Mouse (Mus musculus) liver, postnatal 0 days (tissue): ENCODE results near the gene Glt28d2. TPM values are rescaled to one million over a fixed set of nuclear protein-coding genes. Genes with fewer than 3 reads are reported as not detected.

ENCODE experiments used
- ATAC-seq: fragments of 200-750 bp; cut with Nextera tagmentation; 2 replicates; pipeline ENCODE4 v1.8.0; 2017; ENCODE audit warnings: mild to moderate bottlenecking, moderate library complexity
- DNase-seq: peaks from one replicate; pipeline ENCODE4 v3.0.0-alpha.2; 2016
- H3K27ac ChIP-seq: fragments of 300-500 bp; sonication (generic); 2 replicates; pipeline ENCODE4 v1.5.1; 2014; ENCODE audit warnings: antibody characterized with exemption, moderate library complexity, mild to moderate bottlenecking, low read depth
- H3K27me3 ChIP-seq: fragments of 300-500 bp; sonication (generic); 2 replicates; pipeline ENCODE4 v1.6.1; 2014; ENCODE audit warnings: low read length, control low read depth, mixed read lengths; ENCODE audit not compliant: insufficient read depth
- H3K36me3 ChIP-seq: fragments of 300-500 bp; sonication (generic); replicated peaks from 2 replicates; pipeline ENCODE4 v1.6.1; 2014; ENCODE audit warnings: mild to moderate bottlenecking, control low read depth, low read length, moderate library complexity, mixed read lengths; ENCODE audit not compliant: insufficient read depth
- H3K4me1 ChIP-seq: fragments of 300-500 bp; sonication (generic); 2 replicates; pipeline ENCODE4 v1.6.1; 2014; ENCODE audit warnings: antibody characterized with exemption, mild to moderate bottlenecking, control low read depth; ENCODE audit not compliant: insufficient read depth
- H3K4me2 ChIP-seq: fragments of 300-500 bp; sonication (generic); 2 replicates; pipeline ENCODE4 v1.6.1; 2014; ENCODE audit warnings: low read depth, mild to moderate bottlenecking, low read length, moderate library complexity, mixed read lengths
- H3K4me3 ChIP-seq: fragments of 300-500 bp; sonication (generic); 2 replicates; pipeline ENCODE4 v1.5.1; 2014; ENCODE audit warnings: low read depth, low read length
- H3K9ac ChIP-seq: fragments of 300-500 bp; sonication (generic); replicated peaks from 2 replicates; pipeline ENCODE4 v1.6.1; 2014; ENCODE audit warnings: mild to moderate bottlenecking, moderate library complexity
- H3K9me3 ChIP-seq: fragments of 300-500 bp; sonication (generic); 2 replicates; pipeline ENCODE4 v1.6.1; 2016; ENCODE audit warnings: mild to moderate bottlenecking, control low read depth, low read length, mixed read lengths
- CTCF ChIP-seq: sonication (generic); IDR thresholded peaks from 2 replicates; pipeline ENCODE4 v1.5.1; 2016; ENCODE audit warnings: antibody characterized with exemption, low read depth
- EP300 ChIP-seq: IDR thresholded peaks from 2 replicates; pipeline ENCODE4 v1.6.1; 2016; ENCODE audit warnings: antibody characterized with exemption, low read depth, mild to moderate bottlenecking
- WGBS: fragments of 180-500 bp; shearing (Covaris S2); extraction: QIAGEN DNeasy Blood & Tissue Kit; methylation state at CpG from one replicate; pipeline ENCODE4 v1.1.7; 2014; ENCODE audit not compliant: insufficient replicate concordance; 5-methylcytosine and 5-hydroxymethylcytosine counted together
- polyA plus RNA-seq: library from polyadenylated mRNA; unstranded; fragments of >200 nt; fragmentation: Nextera tagmentation; extraction: Ambion mirVana; gene quantifications from 2 replicates; pipeline ENCODE4 v1.2.1, GENCODE M21; 2015

Glt28d2 gene
- polyA plus RNA-seq, 1 experiment from 2014 or later = 0.48 TPM

GRCm38 (mm10) chr3:85859311-85859710 lies 28.0 kb downstream of the Glt28d2 start:
- Histone ChIP-seq H3K4me3 (no peak overlapping the region), H3K27me3 (no peaks in the 10 kb centered on the region), H3K4me2 (no peak overlapping the region), H3K9me3 (no peaks in the 10 kb centered on the region), H3K27ac (no peak overlapping the region), H3K4me1 (peaks cover 12% of the 10 kb centered on the region; the same call in 1 of the 2 replicates), H3K36me3 (no peaks in the 10 kb centered on the region), H3K9ac (no peak overlapping the region)
- ATAC-seq (no peak), DNase-seq (no peak)
- TF ChIP-seq CTCF (no peak), EP300 (no peak)
- 58% methylated on average over 6 of the region's 6 CpGs for WGBS

GRCm38 (mm10) chr3:85858140-85859135 lies 28.9 kb downstream of the Glt28d2 start:
- ATAC-seq = no peak
- 54% methylated on average over 11 of the region's 11 CpGs for WGBS
- H3K4me1 ChIP-seq = peaks cover 12% of the 10 kb centered on the region; the same call in 1 of the 2 replicates

GRCm38 (mm10) chr3:85857083-85857482 lies 30.2 kb downstream of the Glt28d2 start:
- H3K27ac ChIP-seq = no peak overlapping the region
- no peak for ATAC-seq

More at GRCm38 (mm10) chr3:85858140-85859135, 28.9 kb downstream of the Glt28d2 start:
- Histone ChIP-seq H3K4me2 (no peak overlapping the region), H3K9me3 (no peaks in the 10 kb centered on the region), H3K27ac (no peak overlapping the region), H3K27me3 (no peaks in the 10 kb centered on the region), H3K36me3 (no peaks in the 10 kb centered on the region), H3K4me3 (no peak overlapping the region), H3K9ac (no peak overlapping the region)
- DNase-seq = no peak
- no peak for TF ChIP-seq EP300
- no peak for TF ChIP-seq CTCF

GRCm38 (mm10) chr3:85855947-85856346 lies 31.4 kb downstream of the Glt28d2 start:
- no peaks in the 10 kb centered on the region for H3K27me3 ChIP-seq
- ATAC-seq (no peak), DNase-seq (no peak)
- no peaks in the 10 kb centered on the region for H3K36me3 ChIP-seq
- WGBS = 76% methylated on average over 5 of the region's 5 CpGs
- H3K4me2 ChIP-seq = no peak overlapping the region
- H3K4me3 ChIP-seq = no peak overlapping the region
- H3K9me3 ChIP-seq = no peaks in the 10 kb centered on the region
- peaks cover 12% of the 10 kb centered on the region; the same call in 1 of the 2 replicates for H3K4me1 ChIP-seq
- TF ChIP-seq CTCF (no peak), EP300 (no peak)
- no peak overlapping the region for H3K27ac ChIP-seq
- no peak overlapping the region for H3K9ac ChIP-seq

More at GRCm38 (mm10) chr3:85857083-85857482, 30.2 kb downstream of the Glt28d2 start:
- H3K9me3 ChIP-seq = no peaks in the 10 kb centered on the region
- 25% methylated on average over 4 of the region's 4 CpGs for WGBS
- H3K9ac ChIP-seq = no peak overlapping the region
- H3K36me3 ChIP-seq = no peaks in the 10 kb centered on the region
- H3K4me1 ChIP-seq = peaks cover 12% of the 10 kb centered on the region; the same call in 1 of the 2 replicates
- no peak overlapping the region for H3K4me2 ChIP-seq
- no peaks in the 10 kb centered on the region for H3K27me3 ChIP-seq
- H3K4me3 ChIP-seq = no peak overlapping the region
- no peak for TF ChIP-seq CTCF
- no peak; the same call in 1 of the 2 replicates for TF ChIP-seq EP300
- no peak for DNase-seq

- no peaks in the 10 kb centered on the region for H3K36me3 ChIP-seq
- H3K9me3 ChIP-seq = no peaks in the 10 kb centered on the region
- 86% methylated on average over 3 of the region's 3 CpGs for WGBS
- TF ChIP-seq CTCF (no peak), EP300 (no peak)
- no peaks in the 10 kb centered on the region for H3K27me3 ChIP-seq
- no peak overlapping the region for H3K4me2 ChIP-seq
- H3K4me3 ChIP-seq = no peak overlapping the region
- no peak overlapping the region for H3K27ac ChIP-seq
- DNase-seq (no peak), ATAC-seq (no peak)
- H3K4me1 ChIP-seq = peaks cover 12% of the 10 kb centered on the region; the same call in 1 of the 2 replicates
- no peak overlapping the region for H3K9ac ChIP-seq
Observed at GRCm38 (mm10) chr3:85855043-85855442, 32.3 kb downstream of the Glt28d2 start.

GRCm38 (mm10) chr3:85854143-85854542 lies 33.2 kb downstream of the Glt28d2 start:
- 86% methylated on average over 6 of the region's 6 CpGs for WGBS
- ATAC-seq (no peak), DNase-seq (no peak)
- no peak overlapping the region for H3K4me3 ChIP-seq
- H3K27ac ChIP-seq = no peak overlapping the region
- H3K9ac ChIP-seq = no peak overlapping the region
- no peaks in the 10 kb centered on the region for H3K9me3 ChIP-seq
- no peak overlapping the region for H3K4me2 ChIP-seq
- H3K4me1 ChIP-seq = peaks cover 12% of the 10 kb centered on the region; the same call in 1 of the 2 replicates
- TF ChIP-seq CTCF (no peak), EP300 (no peak)
- no peaks in the 10 kb centered on the region for H3K36me3 ChIP-seq
- H3K27me3 ChIP-seq = no peaks in the 10 kb centered on the region
